Comparison of ENCODE assay signal across 11 mouse cellular contexts in genomic region chr8:10716161-10716560, GRCm38 (mm10).
"Had no signal": no experiment of that assay in that cellular context is flagged by ENCODE, and none has a peak within 500 bp of the region (broad histone marks: within the 10 kb centered on the region; RNA-seq: fewer than 3 reads in every experiment).

No protein-coding gene starts in this region.

- H3K4me3 ChIP-seq: hindbrain, embryonic 15.5 days; limb, embryonic 15.5 days; liver, embryonic 12.5 days; lung, embryonic 15.5 days; midbrain, embryonic 13.5 days; myocyte; neural tube, embryonic 12.5 days had no signal

- H3K27me3 ChIP-seq: hindbrain, embryonic 15.5 days; limb, embryonic 15.5 days; lung, embryonic 15.5 days; midbrain, embryonic 13.5 days; neural tube, embryonic 12.5 days had no signal

- H3K27ac ChIP-seq: hindbrain, embryonic 15.5 days; limb, embryonic 15.5 days; liver, embryonic 12.5 days; lung, embryonic 15.5 days; midbrain, embryonic 13.5 days; neural tube, embryonic 12.5 days had no signal

- H3K4me2 ChIP-seq: hindbrain, embryonic 15.5 days; limb, embryonic 15.5 days; liver, embryonic 12.5 days; lung, embryonic 15.5 days; midbrain, embryonic 13.5 days; neural tube, embryonic 12.5 days had no signal

- H3K9me3 ChIP-seq: hindbrain, embryonic 15.5 days; limb, embryonic 15.5 days; liver, embryonic 12.5 days; lung, embryonic 15.5 days; midbrain, embryonic 13.5 days; neural tube, embryonic 12.5 days had no signal

- H3K36me3 ChIP-seq: hindbrain, embryonic 15.5 days; limb, embryonic 15.5 days; liver, embryonic 12.5 days; lung, embryonic 15.5 days; midbrain, embryonic 13.5 days; neural tube, embryonic 12.5 days had no signal

- H3K4me1 ChIP-seq: hindbrain, embryonic 15.5 days; limb, embryonic 15.5 days had no signal

- DNase-seq: layer of hippocampus, postnatal 36 days; lung, postnatal 14 days; right cerebral cortex, postnatal 14 days; thymus, postnatal 36 days had no signal

- H3K9ac ChIP-seq: hindbrain, embryonic 15.5 days; limb, embryonic 15.5 days; liver, embryonic 12.5 days; lung, embryonic 15.5 days; midbrain, embryonic 13.5 days; neural tube, embryonic 12.5 days had no signal

- ATAC-seq: liver, embryonic 12.5 days; midbrain, embryonic 13.5 days had no signal
